Mouse (Mus musculus): ENCODE data around the gene Dera. TPM values are rescaled to one million over a fixed set of nuclear protein-coding genes. Genes with fewer than 3 reads are reported as not detected.

Dera gene
- polyA plus RNA-seq (2017; shearing (Covaris generic)), result 32.6 TPM

GRCm38 (mm10) chr6:137754056-137754856 lies at the start of gene Dera:
Gene Dera (plus strand): TSS chr6:137754546.

DNA sequence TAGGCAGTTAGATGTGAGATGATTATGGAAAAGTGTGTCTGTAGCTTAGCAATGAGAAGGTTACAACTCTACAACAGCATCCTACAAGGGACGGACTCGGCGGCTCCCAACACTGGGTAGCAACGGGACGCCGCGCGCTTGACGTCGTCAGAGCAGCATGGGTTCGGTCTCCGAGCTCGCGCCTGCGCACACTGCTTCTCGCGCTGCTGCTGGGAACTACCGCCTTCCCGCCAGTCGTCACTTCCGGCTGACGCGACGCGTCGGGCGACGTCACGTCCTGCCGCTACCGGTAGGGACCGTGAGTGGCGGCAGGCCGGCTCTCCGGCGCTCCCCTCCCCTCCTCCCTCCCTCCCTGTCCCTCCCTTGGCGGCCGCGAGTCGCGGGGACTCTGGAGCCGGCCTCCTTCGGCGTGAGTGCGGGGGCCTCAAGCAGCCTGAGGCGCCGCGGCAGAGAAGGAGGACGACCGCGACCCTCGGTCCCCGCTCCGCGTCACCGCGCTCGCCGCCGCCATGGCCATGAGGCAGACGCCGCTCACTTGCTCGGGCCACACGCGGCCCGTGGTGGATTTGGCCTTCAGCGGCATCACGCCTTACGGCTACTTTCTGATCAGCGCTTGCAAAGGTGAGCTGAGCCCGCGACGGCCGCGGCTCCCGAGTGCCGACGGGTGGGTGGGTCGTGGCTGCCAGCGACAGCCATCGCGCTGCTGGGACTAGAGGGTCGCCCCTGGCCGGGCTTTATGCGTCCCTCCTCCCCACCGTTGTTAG lies 19.3 kb upstream of the Dera start, which contains the start of gene Strap:
Gene Strap (plus strand): TSS at position 233 of the 764 bp plus-strand sequence.

Other genes with a start within 250 kb of the Dera start
- gene Eps8, start 99.7 kb upstream of the Dera start, polyA plus RNA-seq (2017; shearing (Covaris generic)), result 0.09 TPM
- 125 TPM for gene Strap, start 19.5 kb upstream of the Dera start, polyA plus RNA-seq (2017; shearing (Covaris generic))